Mouse (Mus musculus): ENCODE measurements around the gene Zfp94. TPM values are rescaled to one million over a fixed set of nuclear protein-coding genes. Genes with fewer than 3 reads are reported as not detected.
A peak's percentile ranks its signal among the peaks of the same experiment; 100 is the strongest.

Zfp94 gene
- total RNA-seq, 2 experiments from 2014 or later, result 14.0 to 14.5 TPM

- intact Hi-C loops (cut with DNase I), result loop anchor here (2.0 kb wide), 1 partner anchor 16 kb away; the partner anchor contains the start of gene Zfp94
- DNase-seq (ENCODE audit: extremely low spot score in 1 of 2, low spot score in 2 of 2), result no peak
- Histone ChIP-seq H3K27ac (peak within 1 kb of the TSS; percentile 32; the same call in 1 of the 2 replicates), H3K4me3 (peak within 1 kb of the TSS; percentile 66)
- TF ChIP-seq CTCF (IDR thresholded peaks at IDR 0.05), result no peak
Measured at GRCm38 (mm10) chr7:24300771-24301282, 15.6 kb downstream of the Zfp94 start, which contains the start of gene Zfp61. TSS of gene Zfp61 (minus strand) at chr7:24301232.

- no peak for TF ChIP-seq CTCF (IDR thresholded peaks at IDR 0.05)
- peak in 1 of 2 experiments; percentile 27 for DNase-seq (ENCODE audit: extremely low spot score in 1 of 2, low spot score in 2 of 2)
- Histone ChIP-seq H3K4me3 (peak overlapping the region; percentile 66), H3K27ac (peak overlapping the region; percentile 85)
- intact Hi-C loops (cut with DNase I), result loop anchor here (1.0 to 2.0 kb wide), 3 partner anchors 17 to 92 kb away; partner anchors contain the start of genes Zfp93 and Zfp94
Measured at GRCm38 (mm10) chr7:24299823-24300481, 16.5 kb downstream of the Zfp94 start.

GRCm38 (mm10) chr7:24298973-24299708, 17.3 kb downstream of the Zfp94 start:
- peak; percentile 45 for TF ChIP-seq CTCF (IDR thresholded peaks at IDR 0.05)
- peak; percentile 84 to 86 for DNase-seq (ENCODE audit: extremely low spot score in 1 of 2, low spot score in 2 of 2)
- Histone ChIP-seq H3K27ac (peak overlapping the region; percentile 85), H3K4me3 (peak overlapping the region; percentile 66)
- intact Hi-C loops (cut with DNase I), result loop anchor here (1.0 to 2.0 kb wide), 2 partner anchors 28 to 91 kb away; partner anchors contain the start of gene Zfp93

- DNase-seq (ENCODE audit: extremely low spot score in 1 of 2, low spot score in 2 of 2), result no peak
- intact Hi-C loops (cut with DNase I), result loop anchor here (2.0 kb wide), 1 partner anchor 28 kb away; the partner anchor contains the start of gene Zfp93
- no peak for TF ChIP-seq CTCF (IDR thresholded peaks at IDR 0.05)
- H3K4me3 ChIP-seq, result peak overlapping the region; percentile 66
- H3K27ac ChIP-seq, result peak overlapping the region; percentile 85
Measured at GRCm38 (mm10) chr7:24298635-24298972, 17.9 kb downstream of the Zfp94 start.

- DNase-seq (ENCODE audit: extremely low spot score in 1 of 2, low spot score in 2 of 2), result no peak
- intact Hi-C loops (cut with DNase I), result loop anchor here (2.0 kb wide), 1 partner anchor 27 kb away; the partner anchor contains the start of gene Zfp93
- no peak overlapping the region for H3K4me3 ChIP-seq
- TF ChIP-seq CTCF (IDR thresholded peaks at IDR 0.05), result no peak
- no peak overlapping the region for H3K27ac ChIP-seq
Measured at GRCm38 (mm10) chr7:24297361-24298095, 18.9 kb downstream of the Zfp94 start.

GRCm38 (mm10) chr7:24296386-24296785, 20.1 kb downstream of the Zfp94 start:
- TF ChIP-seq CTCF (IDR thresholded peaks at IDR 0.05), result no peak
- Histone ChIP-seq H3K27ac (no peak overlapping the region), H3K4me3 (no peak overlapping the region)
- intact Hi-C loops (cut with DNase I), result no loop called here
- no peak for DNase-seq (ENCODE audit: extremely low spot score in 1 of 2, low spot score in 2 of 2)

- DNase-seq (ENCODE audit: extremely low spot score in 1 of 2, low spot score in 2 of 2), result no peak
- intact Hi-C loops (cut with DNase I), result no loop called here
- Histone ChIP-seq H3K27ac (no peak overlapping the region), H3K4me3 (no peak overlapping the region)
- TF ChIP-seq CTCF (IDR thresholded peaks at IDR 0.05), result no peak
Measured at GRCm38 (mm10) chr7:24295376-24295775, 21.1 kb downstream of the Zfp94 start.

- no peak for TF ChIP-seq CTCF (IDR thresholded peaks at IDR 0.05)
- H3K27ac ChIP-seq, result no peak overlapping the region
- no peak for DNase-seq (ENCODE audit: extremely low spot score in 1 of 2, low spot score in 2 of 2)
- no peak overlapping the region for H3K4me3 ChIP-seq
- intact Hi-C loops (cut with DNase I), result no loop called here
Measured at GRCm38 (mm10) chr7:24294763-24295162, 21.7 kb downstream of the Zfp94 start.

- Histone ChIP-seq H3K4me3 (no peak overlapping the region), H3K27ac (no peak overlapping the region)
- intact Hi-C loops (cut with DNase I), result no loop called here
- no peak for DNase-seq (ENCODE audit: extremely low spot score in 1 of 2, low spot score in 2 of 2)
- TF ChIP-seq CTCF (IDR thresholded peaks at IDR 0.05), result no peak
Measured at GRCm38 (mm10) chr7:24293061-24293851, 23.2 kb downstream of the Zfp94 start.

- no peak for DNase-seq (ENCODE audit: extremely low spot score in 1 of 2, low spot score in 2 of 2)
- Histone ChIP-seq H3K27ac (no peak overlapping the region), H3K4me3 (no peak overlapping the region)
- no peak for TF ChIP-seq CTCF (IDR thresholded peaks at IDR 0.05)
- intact Hi-C loops (cut with DNase I), result no loop called here
Measured at GRCm38 (mm10) chr7:24291387-24292090, 24.9 kb downstream of the Zfp94 start.

Data from left cerebral cortex, adult 2 months (tissue).